Mouse (Mus musculus): ENCODE measurements around the gene Trim30b.

GRCm38 (mm10) chr7:104352717-104353599, 16.7 kb downstream of the Trim30b start, which contains the start of gene Trim12c:
- TF ChIP-seq CTCF (IDR thresholded peaks at IDR 0.05; ENCODE audit: borderline replicate concordance, control insufficient read depth, extremely low read depth, insufficient read depth, low read length, poor library complexity) (no peak), POLR2A (IDR thresholded peaks at IDR 0.05; ENCODE audit: control insufficient read depth, extremely low read depth, insufficient read depth, low read length, poor library complexity) (no peak)

Data from thymus, adult 2 months (tissue).